Mouse (Mus musculus) brain, adult 10 weeks (tissue): ENCODE data around the gene Itga11. TPM values are rescaled to one million over a fixed set of nuclear protein-coding genes. Genes with fewer than 3 reads are reported as not detected.

ENCODE experiments used
- polyA plus RNA-seq: library from polyadenylated mRNA; stranded (reverse); fragments of 350-450 nt; fragmentation: Illumina TruSeq; extraction: RNeasy Lipid Tissue Mini Kit (QIAGEN cat#74804); gene quantifications from one replicate; pipeline ENCODE4 v1.2.3, GENCODE M21; 2015; ENCODE audit warnings: low read depth, low replicate concordance

Itga11 gene
- 0.73 TPM for polyA plus RNA-seq

GRCm38 (mm10) chr9:62677641-62678549 lies at the start of gene Itga11:
Itga11 (plus strand) TSS chr9:62677826.

GRCm38 (mm10) chr9:62811516-62812121 lies 134.0 kb downstream of the Itga11 start, which contains the start of gene Fem1b:
Fem1b (minus strand) TSS chr9:62811934.

Other genes starting within 250 kb of the Itga11 start
- 111 TPM for gene Coro2b, start 140.8 kb upstream of the Itga11 start, polyA plus RNA-seq
- 61.1 TPM for gene Fem1b, start 134.1 kb downstream of the Itga11 start, polyA plus RNA-seq
- 9.4 TPM for gene Cln6, start 161.0 kb downstream of the Itga11 start, polyA plus RNA-seq
- 14.7 TPM for gene Calml4, start 180.3 kb downstream of the Itga11 start, polyA plus RNA-seq